Mouse (Mus musculus) intestine, embryonic 16.5 days (tissue): ENCODE results near the gene Leo1. TPM values are rescaled to one million over a fixed set of nuclear protein-coding genes. Genes with fewer than 3 reads are reported as not detected.

Experiments
- polyA plus RNA-seq: library from polyadenylated mRNA; unstranded; fragments of >200 nt; fragmentation: Nextera tagmentation; extraction: Ambion mirVana; gene quantifications from 2 replicates; pipeline ENCODE4 v1.2.1, GENCODE M21; 2015

Gene Leo1
- polyA plus RNA-seq, 1 experiment from 2014 or later: 31.1 TPM

Other genes with a start within 250 kb of the Leo1 start
- 4.4 and 5.0 TPM in 2 replicates for gene Myo5c, start 209.5 kb upstream of the Leo1 start, polyA plus RNA-seq
- 15.8 and 16.2 TPM in 2 replicates for gene Gnb5, start 135.2 kb upstream of the Leo1 start, polyA plus RNA-seq
- gene Bcl2l10, start 93.8 kb upstream of the Leo1 start, polyA plus RNA-seq: not detected in 2 replicates
- gene Mapk6, start 31.5 kb upstream of the Leo1 start, polyA plus RNA-seq: 43.5 and 45.9 TPM in 2 replicates
- gene Tmod3, start 118.1 kb downstream of the Leo1 start, polyA plus RNA-seq: 102 and 104 TPM in 2 replicates
- gene Tmod2, start 169.8 kb downstream of the Leo1 start, polyA plus RNA-seq: 10.7 and 16.2 TPM in 2 replicates
- gene Lysmd2, start 184.2 kb downstream of the Leo1 start, polyA plus RNA-seq: 15.9 and 18.7 TPM in 2 replicates
- gene Scg3, start 242.5 kb downstream of the Leo1 start, polyA plus RNA-seq: 8.2 and 8.5 TPM in 2 replicates